Mouse (Mus musculus): ENCODE measurements around the gene Fbxw8. TPM values are rescaled to one million over a fixed set of nuclear protein-coding genes. Genes with fewer than 3 reads are reported as not detected.

The Fbxw8 gene
- polyA plus RNA-seq, 1 experiment from 2014 or later, result 7.9 TPM

GRCm38 (mm10) chr5:118144770-118145169, 10.5 kb downstream of the Fbxw8 start:
- Histone ChIP-seq H3K4me3 (ENCODE audit: low read depth, low read length) (no peak overlapping the region), H3K4me2 (ENCODE audit: low read depth, low read length) (no peak overlapping the region), H3K9ac (ENCODE audit: low read depth, low read length) (no peak overlapping the region), H3K27ac (ENCODE audit: low read length) (no peak overlapping the region), H3K9me3 (replicated peaks; ENCODE audit: control insufficient read depth, low read length) (no peaks in the 10 kb centered on the region), H3K4me1 (ENCODE audit: control insufficient read depth, low read depth, low read length) (no peaks in the 10 kb centered on the region; the same call in 1 of the 2 replicates), H3K27me3 (ENCODE audit: control insufficient read depth, insufficient read depth, low read depth, low read length) (no peaks in the 10 kb centered on the region), H3K36me3 (ENCODE audit: control insufficient read depth, insufficient read depth) (peaks cover 4% of the 10 kb centered on the region; the same call in 1 of the 2 replicates)
- WGBS (ENCODE audit: insufficient replicate concordance), result 60% methylated on average over 6 of the region's 6 CpGs
- ATAC-seq (ENCODE audit: low read depth), result no peak

DNA sequence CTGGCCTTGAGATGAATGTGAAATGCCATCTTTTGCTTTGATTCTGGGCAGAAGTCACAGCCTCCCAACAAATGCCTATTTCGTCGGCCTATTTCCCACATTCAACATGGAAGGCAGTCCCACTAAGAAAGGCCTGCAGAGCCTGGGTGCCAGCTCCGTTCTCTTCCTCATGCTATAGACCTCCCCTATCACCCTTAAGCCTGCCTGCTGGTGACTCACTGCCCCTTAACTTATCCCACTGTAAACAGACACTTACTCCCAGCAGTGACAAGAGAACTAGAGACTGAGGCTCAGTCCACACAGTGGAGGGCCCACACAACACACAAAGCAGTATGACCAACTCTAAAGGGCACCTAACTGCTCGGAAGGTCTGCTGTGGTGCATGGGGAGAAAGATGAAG, 10.9 kb downstream of the Fbxw8 start:
- H3K9ac ChIP-seq (ENCODE audit: low read depth, low read length), result no peak overlapping the region
- no peak overlapping the region for H3K4me2 ChIP-seq (ENCODE audit: low read depth, low read length)
- no peaks in the 10 kb centered on the region for H3K27me3 ChIP-seq (ENCODE audit: control insufficient read depth, insufficient read depth, low read depth, low read length)
- H3K9me3 ChIP-seq (replicated peaks; ENCODE audit: control insufficient read depth, low read length), result no peaks in the 10 kb centered on the region
- H3K4me3 ChIP-seq (ENCODE audit: low read depth, low read length), result no peak overlapping the region
- ATAC-seq (ENCODE audit: low read depth), result no peak
- H3K36me3 ChIP-seq (ENCODE audit: control insufficient read depth, insufficient read depth), result peaks cover 4% of the 10 kb centered on the region; the same call in 1 of the 2 replicates
- 66% methylated on average over 4 of the region's 4 CpGs for WGBS (ENCODE audit: insufficient replicate concordance)
- H3K4me1 ChIP-seq (ENCODE audit: control insufficient read depth, low read depth, low read length), result no peaks in the 10 kb centered on the region; the same call in 1 of the 2 replicates
- no peak overlapping the region for H3K27ac ChIP-seq (ENCODE audit: low read length)

GRCm38 (mm10) chr5:118143211-118144026, 11.8 kb downstream of the Fbxw8 start:
- H3K4me2 ChIP-seq (ENCODE audit: low read depth, low read length), result no peak overlapping the region
- ATAC-seq (ENCODE audit: low read depth), result no peak
- no peaks in the 10 kb centered on the region for H3K9me3 ChIP-seq (replicated peaks; ENCODE audit: control insufficient read depth, low read length)
- no peak overlapping the region for H3K4me3 ChIP-seq (ENCODE audit: low read depth, low read length)
- peaks cover 4% of the 10 kb centered on the region; the same call in 1 of the 2 replicates for H3K36me3 ChIP-seq (ENCODE audit: control insufficient read depth, insufficient read depth)
- no peak overlapping the region for H3K27ac ChIP-seq (ENCODE audit: low read length)
- WGBS (ENCODE audit: insufficient replicate concordance), result 68% methylated on average over 12 of the region's 12 CpGs
- H3K9ac ChIP-seq (ENCODE audit: low read depth, low read length), result no peak overlapping the region
- no peaks in the 10 kb centered on the region; the same call in 1 of the 2 replicates for H3K4me1 ChIP-seq (ENCODE audit: control insufficient read depth, low read depth, low read length)
- no peaks in the 10 kb centered on the region for H3K27me3 ChIP-seq (ENCODE audit: control insufficient read depth, insufficient read depth, low read depth, low read length)

DNA sequence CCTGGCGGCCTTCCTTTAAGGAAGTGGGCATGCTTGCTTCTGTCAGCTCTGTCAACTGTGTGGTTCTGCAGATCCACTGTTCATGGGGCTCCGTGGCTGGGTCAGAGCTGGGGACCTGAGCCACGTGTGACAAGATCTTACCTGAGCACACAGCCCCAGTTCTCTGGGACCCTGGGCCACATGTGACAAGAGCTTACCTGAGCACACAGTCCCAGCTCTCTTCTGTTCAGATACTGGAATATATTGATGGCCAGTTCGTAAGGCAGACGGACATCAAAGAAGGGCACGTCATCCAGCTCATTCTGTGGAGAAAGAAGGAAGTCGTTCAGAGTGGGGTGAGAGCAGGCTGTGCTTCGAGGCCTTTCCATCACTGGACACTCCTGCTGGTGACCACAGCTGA, 12.8 kb downstream of the Fbxw8 start:
- no peak overlapping the region for H3K27ac ChIP-seq (ENCODE audit: low read length)
- H3K9ac ChIP-seq (ENCODE audit: low read depth, low read length), result no peak overlapping the region
- H3K4me1 ChIP-seq (ENCODE audit: control insufficient read depth, low read depth, low read length), result no peaks in the 10 kb centered on the region; the same call in 1 of the 2 replicates
- H3K27me3 ChIP-seq (ENCODE audit: control insufficient read depth, insufficient read depth, low read depth, low read length), result no peaks in the 10 kb centered on the region
- no peak overlapping the region for H3K4me3 ChIP-seq (ENCODE audit: low read depth, low read length)
- no peak for ATAC-seq (ENCODE audit: low read depth)
- no peaks in the 10 kb centered on the region for H3K9me3 ChIP-seq (replicated peaks; ENCODE audit: control insufficient read depth, low read length)
- H3K36me3 ChIP-seq (ENCODE audit: control insufficient read depth, insufficient read depth), result peaks cover 4% of the 10 kb centered on the region; the same call in 1 of the 2 replicates
- no peak overlapping the region for H3K4me2 ChIP-seq (ENCODE audit: low read depth, low read length)
- 72% methylated on average over 8 of the region's 8 CpGs for WGBS (ENCODE audit: insufficient replicate concordance)

GRCm38 (mm10) chr5:118139630-118140029, 15.6 kb downstream of the Fbxw8 start:
- no peak overlapping the region for H3K9ac ChIP-seq (ENCODE audit: low read depth, low read length)
- 74% methylated on average over 8 of the region's 8 CpGs for WGBS (ENCODE audit: insufficient replicate concordance)
- H3K27me3 ChIP-seq (ENCODE audit: control insufficient read depth, insufficient read depth, low read depth, low read length), result no peaks in the 10 kb centered on the region
- H3K36me3 ChIP-seq (ENCODE audit: control insufficient read depth, insufficient read depth), result peaks cover 4% of the 10 kb centered on the region; the same call in 1 of the 2 replicates
- no peak for ATAC-seq (ENCODE audit: low read depth)
- H3K4me2 ChIP-seq (ENCODE audit: low read depth, low read length), result no peak overlapping the region
- no peak overlapping the region for H3K27ac ChIP-seq (ENCODE audit: low read length)
- no peaks in the 10 kb centered on the region; the same call in 1 of the 2 replicates for H3K4me1 ChIP-seq (ENCODE audit: control insufficient read depth, low read depth, low read length)
- no peak overlapping the region for H3K4me3 ChIP-seq (ENCODE audit: low read depth, low read length)
- H3K9me3 ChIP-seq (replicated peaks; ENCODE audit: control insufficient read depth, low read length), result no peaks in the 10 kb centered on the region

GRCm38 (mm10) chr5:118136391-118136790, 18.9 kb downstream of the Fbxw8 start:
- Histone ChIP-seq H3K9ac (ENCODE audit: low read depth, low read length) (no peak overlapping the region), H3K4me2 (ENCODE audit: low read depth, low read length) (no peak overlapping the region), H3K9me3 (replicated peaks; ENCODE audit: control insufficient read depth, low read length) (no peaks in the 10 kb centered on the region), H3K4me3 (ENCODE audit: low read depth, low read length) (no peak overlapping the region), H3K4me1 (ENCODE audit: control insufficient read depth, low read depth, low read length) (no peaks in the 10 kb centered on the region), H3K27me3 (ENCODE audit: control insufficient read depth, insufficient read depth, low read depth, low read length) (no peaks in the 10 kb centered on the region), H3K36me3 (ENCODE audit: control insufficient read depth, insufficient read depth) (no peaks in the 10 kb centered on the region), H3K27ac (ENCODE audit: low read length) (no peak overlapping the region)
- ATAC-seq (ENCODE audit: low read depth), result no peak
- 78% methylated on average over 5 of the region's 5 CpGs for WGBS (ENCODE audit: insufficient replicate concordance)

DNA sequence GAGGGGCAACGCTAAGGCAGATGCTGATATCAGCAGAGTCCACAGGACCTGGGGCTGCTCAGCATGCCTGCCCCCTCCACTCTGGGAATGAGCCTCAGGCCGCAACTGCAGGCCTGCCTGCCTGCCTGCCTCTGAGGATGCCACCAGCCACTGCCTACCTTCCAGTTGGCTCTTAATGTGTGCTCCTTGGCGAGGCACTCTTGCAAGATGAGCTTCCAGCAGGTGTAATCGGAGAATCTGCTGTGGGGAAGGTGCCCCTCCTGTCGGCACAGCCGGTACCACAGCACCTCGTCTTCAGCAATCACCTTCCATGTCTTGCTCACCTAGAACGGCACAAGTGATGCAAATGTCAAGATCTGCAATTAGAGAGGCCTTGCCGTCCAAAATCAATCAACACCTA, 26.6 kb downstream of the Fbxw8 start:
- no peaks in the 10 kb centered on the region for H3K4me1 ChIP-seq (ENCODE audit: control insufficient read depth, low read depth, low read length)
- ATAC-seq (ENCODE audit: low read depth), result no peak
- no peak overlapping the region for H3K4me2 ChIP-seq (ENCODE audit: low read depth, low read length)
- no peak overlapping the region for H3K27ac ChIP-seq (ENCODE audit: low read length)
- no peaks in the 10 kb centered on the region; the same call in 1 of the 2 replicates for H3K36me3 ChIP-seq (ENCODE audit: control insufficient read depth, insufficient read depth)
- no peaks in the 10 kb centered on the region for H3K9me3 ChIP-seq (replicated peaks; ENCODE audit: control insufficient read depth, low read length)
- WGBS (ENCODE audit: insufficient replicate concordance), result 77% methylated on average over 9 of the region's 9 CpGs
- H3K9ac ChIP-seq (ENCODE audit: low read depth, low read length), result no peak overlapping the region
- H3K27me3 ChIP-seq (ENCODE audit: control insufficient read depth, insufficient read depth, low read depth, low read length), result no peaks in the 10 kb centered on the region
- no peak overlapping the region for H3K4me3 ChIP-seq (ENCODE audit: low read depth, low read length)

GRCm38 (mm10) chr5:118128208-118128607, 27.1 kb downstream of the Fbxw8 start:
- Histone ChIP-seq H3K27ac (ENCODE audit: low read length) (no peak overlapping the region), H3K27me3 (ENCODE audit: control insufficient read depth, insufficient read depth, low read depth, low read length) (no peaks in the 10 kb centered on the region), H3K4me1 (ENCODE audit: control insufficient read depth, low read depth, low read length) (no peaks in the 10 kb centered on the region), H3K9me3 (replicated peaks; ENCODE audit: control insufficient read depth, low read length) (no peaks in the 10 kb centered on the region), H3K4me2 (ENCODE audit: low read depth, low read length) (no peak overlapping the region), H3K36me3 (ENCODE audit: control insufficient read depth, insufficient read depth) (no peaks in the 10 kb centered on the region; the same call in 1 of the 2 replicates), H3K4me3 (ENCODE audit: low read depth, low read length) (no peak overlapping the region), H3K9ac (ENCODE audit: low read depth, low read length) (no peak overlapping the region)
- ATAC-seq (ENCODE audit: low read depth), result no peak
- 67% methylated on average over 6 of the region's 6 CpGs for WGBS (ENCODE audit: insufficient replicate concordance)

DNA sequence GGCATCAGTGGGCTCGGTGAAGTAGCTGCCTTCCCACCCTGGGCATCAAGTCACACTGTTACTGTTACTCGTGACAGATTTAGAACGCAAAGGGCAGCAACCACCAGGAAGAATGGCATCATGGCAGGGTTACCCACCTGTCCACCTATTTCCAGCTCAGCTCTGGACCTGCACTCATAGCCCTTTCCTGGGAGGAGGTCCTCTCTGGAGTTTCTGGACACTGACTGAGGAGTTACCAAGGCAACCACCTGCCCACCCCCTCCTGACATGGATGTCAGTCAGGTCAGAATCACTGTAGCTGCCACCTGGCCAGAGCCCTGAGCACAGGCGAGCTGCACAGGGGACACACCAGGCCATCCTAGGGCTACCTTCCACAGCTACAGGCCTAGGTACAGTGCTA, 28.6 kb downstream of the Fbxw8 start:
- Histone ChIP-seq H3K4me1 (ENCODE audit: control insufficient read depth, low read depth, low read length) (no peaks in the 10 kb centered on the region), H3K4me3 (ENCODE audit: low read depth, low read length) (no peak overlapping the region), H3K27ac (ENCODE audit: low read length) (no peak overlapping the region), H3K9ac (ENCODE audit: low read depth, low read length) (no peak overlapping the region), H3K36me3 (ENCODE audit: control insufficient read depth, insufficient read depth) (no peaks in the 10 kb centered on the region; the same call in 1 of the 2 replicates), H3K4me2 (ENCODE audit: low read depth, low read length) (no peak overlapping the region), H3K27me3 (ENCODE audit: control insufficient read depth, insufficient read depth, low read depth, low read length) (no peaks in the 10 kb centered on the region), H3K9me3 (replicated peaks; ENCODE audit: control insufficient read depth, low read length) (no peaks in the 10 kb centered on the region)
- ATAC-seq (ENCODE audit: low read depth), result no peak
- WGBS (ENCODE audit: insufficient replicate concordance), result 83% methylated on average over 4 of the region's 4 CpGs
